Mouse (Mus musculus) left cerebral cortex, postnatal 25 days (tissue): ENCODE measurements around the gene Ugt1a7c. TPM values are rescaled to one million over a fixed set of nuclear protein-coding genes. Genes with fewer than 3 reads are reported as not detected.
"Not testable (repeated sequence)": the region's sequence is repeated elsewhere in the genome, so short reads cannot be mapped to it uniquely, and the experiment has no call there.

Experiments
- DNase-seq, 2 experiments: peaks; one replicate each; pipeline ENCODE4 v3.0.0; 2022; ENCODE audit warnings: low spot score in 2 of 2, mixed read lengths in 1 of 2
- intact Hi-C: fragments of 180-260 bp; cut with DNase I; formaldehyde crosslinking; loops from one replicate; pipeline ENCODE4 v1.15.1; 2025
- total RNA-seq, 2 experiments: library from RNA; stranded (reverse); gene quantifications; 2 replicates each; pipeline ENCODE4 v1.2.3; 2021

Ugt1a7c gene
- total RNA-seq, result under 1 TPM; 0.76 to 0.78 TPM

DNA sequence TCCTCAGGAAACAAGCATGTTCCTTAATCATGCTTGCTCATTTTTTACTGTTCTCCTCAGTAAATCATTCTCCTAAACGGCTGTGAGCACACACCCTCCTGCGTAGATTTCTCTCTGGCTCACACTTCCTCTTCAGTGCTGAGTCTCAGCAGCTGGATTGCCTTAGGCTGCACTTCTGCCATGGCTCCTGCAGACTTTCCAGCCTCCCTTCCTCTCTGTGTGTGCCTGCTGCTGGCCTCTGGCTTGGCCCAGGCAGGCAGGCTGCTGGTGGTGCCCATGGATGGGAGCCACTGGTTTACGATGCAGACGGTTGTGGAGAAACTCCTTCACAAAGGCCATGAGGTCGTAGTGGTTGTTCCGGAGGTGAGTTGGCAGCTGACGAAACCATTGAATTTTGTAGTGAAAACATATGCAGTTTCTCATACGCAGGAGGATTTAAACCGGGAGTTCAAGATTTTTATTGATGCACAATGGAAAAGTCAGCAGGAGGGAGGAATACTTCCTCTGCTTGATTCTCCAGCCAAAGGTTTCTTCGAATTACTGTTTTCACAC, at the start of gene Ugt1a7c:
Ugt1a7c (plus strand) TSS at position 122 of the 552 bp plus-strand sequence.
- intact Hi-C loops, result no loop called here
- peak in 1 of 2 experiments; percentile 2 for DNase-seq

DNA sequence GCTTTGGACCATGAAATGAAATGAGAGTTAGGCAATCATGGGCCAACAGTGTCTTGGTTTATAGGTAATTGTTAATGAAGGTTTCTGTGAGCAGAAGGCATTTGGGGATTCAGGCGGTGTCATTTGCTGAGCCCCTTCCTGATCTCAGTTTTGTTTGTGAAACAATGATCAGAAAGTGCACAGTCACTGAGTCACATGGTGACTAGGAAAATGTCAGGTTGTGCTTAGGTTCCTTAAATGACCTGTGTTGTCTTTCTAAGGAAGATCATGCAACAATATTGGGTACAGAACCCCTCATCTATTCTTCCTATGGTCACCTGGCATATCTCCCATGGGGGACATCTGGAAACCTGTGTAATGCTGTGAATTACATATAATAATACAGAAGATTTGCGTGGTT, 47.5 kb upstream of the Ugt1a7c start:
- intact Hi-C loops, DNase-seq: not testable (repeated sequence)

DNA sequence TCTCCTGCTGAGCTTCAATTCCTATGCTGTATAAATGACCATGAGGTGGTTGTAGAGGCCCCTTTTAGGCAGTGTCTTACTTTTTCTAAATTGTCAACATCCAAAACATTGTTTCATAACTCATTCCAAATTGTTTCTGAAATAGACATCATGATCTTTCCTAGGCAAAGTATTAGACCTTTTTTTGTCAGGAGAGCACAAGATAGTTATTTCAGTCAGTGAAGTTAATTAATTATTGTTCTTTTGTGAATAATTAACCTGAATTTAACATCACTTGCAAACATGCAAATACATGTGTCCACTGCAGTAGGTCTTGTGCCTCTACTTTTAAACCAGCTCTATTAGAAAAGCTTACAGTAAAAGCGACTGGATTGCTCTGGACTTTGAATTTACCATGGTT, 39.8 kb upstream of the Ugt1a7c start, which contains the start of gene Ugt1a10:
Ugt1a10 (plus strand) TSS at position 301 of the 400 bp plus-strand sequence.
- DNase-seq, result no peak
- intact Hi-C loops, result no loop called here

DNA sequence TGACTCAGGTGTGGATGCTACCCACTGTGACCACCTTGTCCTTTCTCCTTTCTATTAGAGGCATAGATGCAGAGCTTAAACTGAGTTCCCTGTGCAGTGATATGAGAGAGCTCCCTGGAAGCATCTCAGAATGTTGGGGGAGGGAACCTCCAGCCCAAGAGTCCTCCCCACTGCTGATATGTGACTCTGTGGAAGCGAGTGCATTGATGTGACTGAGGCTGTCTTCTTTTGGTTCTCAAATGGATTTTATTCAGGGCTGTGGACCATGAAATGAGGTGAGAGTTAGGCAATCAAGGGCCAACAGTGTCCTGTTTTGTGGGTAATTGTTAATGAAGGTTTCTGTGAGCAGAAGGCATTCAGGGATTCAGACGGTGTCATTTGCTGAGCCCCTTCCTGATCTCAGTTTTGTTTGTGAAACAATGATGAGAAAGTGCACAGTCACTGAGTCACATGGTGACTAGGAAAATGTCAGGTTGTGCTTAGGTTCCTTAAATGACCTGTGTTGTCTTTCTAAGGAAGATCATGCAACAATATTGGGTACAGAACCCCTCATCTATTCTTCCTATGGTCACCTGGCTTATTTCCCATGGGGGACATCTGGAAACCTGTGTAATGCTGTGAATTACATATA, 28.3 kb upstream of the Ugt1a7c start:
- DNase-seq, intact Hi-C loops: not testable (repeated sequence)

DNA sequence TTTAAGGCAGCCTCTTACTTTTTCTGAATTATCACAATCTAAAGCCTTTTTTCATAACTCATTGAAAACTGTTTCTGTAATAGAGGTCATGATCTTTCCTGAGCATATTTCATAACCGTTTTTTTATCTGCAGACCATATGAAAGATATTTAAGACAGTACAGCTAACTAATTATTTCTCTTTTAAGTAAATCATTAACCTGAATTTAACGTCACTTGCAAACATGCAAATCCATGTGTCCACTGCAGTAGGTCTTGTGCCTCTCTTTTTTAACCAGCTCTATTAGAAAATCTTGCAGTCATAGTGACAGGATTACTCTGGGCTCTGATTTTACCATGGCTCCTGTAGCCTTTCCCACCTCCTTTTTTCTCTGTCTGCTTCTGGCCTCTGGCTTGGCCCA, 24.4 kb upstream of the Ugt1a7c start, which contains the start of gene Ugt1a9:
Ugt1a9 (plus strand) TSS at position 306 of the 400 bp plus-strand sequence.
- intact Hi-C loops, result no loop called here
- no peak for DNase-seq

DNA sequence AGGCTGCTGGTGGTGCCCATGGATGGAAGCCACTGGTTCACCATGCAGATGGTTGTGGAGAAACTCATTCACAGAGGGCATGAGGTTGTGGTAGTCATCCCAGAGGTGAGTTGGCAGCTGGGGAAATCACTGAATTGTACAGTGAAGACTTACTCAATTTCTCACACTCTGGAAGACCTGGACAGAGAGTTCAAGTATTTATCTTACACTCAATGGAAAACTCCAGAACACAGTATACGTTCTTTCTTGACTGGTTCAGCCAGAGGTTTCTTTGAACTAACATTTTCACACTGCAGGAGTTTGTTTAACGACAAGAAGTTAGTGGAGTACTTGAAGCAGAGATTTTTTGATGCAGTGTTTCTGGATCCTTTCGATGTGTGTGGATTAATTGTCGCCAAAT, 24.0 kb upstream of the Ugt1a7c start:
- intact Hi-C loops, result no loop called here
- no peak for DNase-seq

DNA sequence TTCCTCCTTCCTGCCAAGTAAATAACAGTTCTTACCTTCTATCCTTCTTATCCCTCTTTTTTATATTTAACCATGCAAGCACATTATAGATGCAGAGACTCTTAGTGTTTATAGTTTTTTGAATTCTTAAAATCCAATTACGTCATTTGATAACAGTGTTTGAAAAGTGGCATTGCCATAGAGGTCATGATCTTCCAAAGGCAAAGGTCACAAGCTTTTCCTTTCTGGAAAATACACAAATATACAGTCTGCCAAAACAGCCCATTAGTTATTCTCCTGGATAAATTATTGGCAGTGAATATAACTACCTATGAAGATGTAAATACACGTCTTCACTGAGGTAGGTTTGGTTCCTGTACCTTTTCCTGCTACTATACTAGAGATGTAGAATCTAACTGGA, 20.4 kb upstream of the Ugt1a7c start:
- intact Hi-C loops, result no loop called here

DNA sequence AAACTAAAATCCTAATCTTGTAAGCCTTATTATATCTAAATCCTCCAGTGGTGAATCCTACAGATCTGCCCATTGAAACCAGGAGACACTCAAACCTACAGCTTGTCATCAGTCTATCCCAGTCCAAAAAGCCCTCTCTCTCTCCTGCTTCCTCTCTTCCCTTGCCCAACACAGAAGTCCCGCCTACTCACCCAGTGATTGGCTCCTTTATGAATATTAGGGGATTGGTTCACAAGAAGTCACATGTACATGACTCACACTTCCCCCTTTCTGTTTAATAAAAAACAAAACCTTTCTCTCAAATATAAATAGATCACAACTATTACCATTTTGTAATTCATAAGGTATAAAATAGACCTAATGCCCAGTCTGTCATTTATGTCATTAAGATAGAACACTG, 17.7 kb upstream of the Ugt1a7c start:
- intact Hi-C loops, result no loop called here
- DNase-seq, result no peak

More for the DNA sequence above, 20.4 kb upstream of the Ugt1a7c start:
- DNase-seq, result no peak

DNA sequence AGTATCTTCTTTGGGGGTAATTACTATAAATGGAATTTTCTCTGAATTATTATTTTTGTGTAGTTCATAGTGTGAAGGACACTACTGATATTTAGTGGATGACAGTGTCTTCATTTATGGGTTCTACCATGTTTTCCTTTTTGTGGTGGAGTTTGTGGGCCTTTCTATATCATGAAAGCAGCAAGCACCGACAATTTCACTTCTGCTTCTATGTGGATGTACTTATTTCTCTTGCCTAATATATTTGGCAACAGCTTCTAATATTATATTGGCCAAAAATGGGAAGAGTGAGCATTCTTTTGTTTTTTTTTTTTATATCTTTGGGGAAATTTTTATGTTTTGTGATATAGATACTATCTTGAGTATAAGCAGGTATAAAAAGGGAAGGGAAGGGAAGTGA, 13.2 kb upstream of the Ugt1a7c start:
- intact Hi-C loops, result no loop called here
- DNase-seq, result no peak

DNA sequence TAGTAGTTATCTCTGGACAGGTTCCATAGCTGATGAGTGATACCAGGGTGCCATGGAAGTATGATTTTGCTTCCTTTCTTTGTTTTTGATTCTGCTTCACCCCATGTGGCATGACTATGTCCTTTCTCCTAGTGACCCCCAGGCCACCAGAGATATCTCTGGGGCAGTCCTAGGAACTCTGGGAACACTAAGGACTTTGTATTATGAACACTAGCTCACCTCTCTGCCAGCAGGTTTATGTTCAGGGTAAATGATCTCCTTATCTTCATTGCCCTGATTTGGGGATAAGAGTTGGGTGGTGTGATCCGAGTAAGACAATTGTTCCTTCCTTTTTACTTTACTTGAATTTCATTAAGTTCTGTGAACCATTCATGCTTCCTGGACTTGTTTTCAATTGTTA, 8.7 kb upstream of the Ugt1a7c start:
- DNase-seq, result no peak
- intact Hi-C loops, result no loop called here

DNA sequence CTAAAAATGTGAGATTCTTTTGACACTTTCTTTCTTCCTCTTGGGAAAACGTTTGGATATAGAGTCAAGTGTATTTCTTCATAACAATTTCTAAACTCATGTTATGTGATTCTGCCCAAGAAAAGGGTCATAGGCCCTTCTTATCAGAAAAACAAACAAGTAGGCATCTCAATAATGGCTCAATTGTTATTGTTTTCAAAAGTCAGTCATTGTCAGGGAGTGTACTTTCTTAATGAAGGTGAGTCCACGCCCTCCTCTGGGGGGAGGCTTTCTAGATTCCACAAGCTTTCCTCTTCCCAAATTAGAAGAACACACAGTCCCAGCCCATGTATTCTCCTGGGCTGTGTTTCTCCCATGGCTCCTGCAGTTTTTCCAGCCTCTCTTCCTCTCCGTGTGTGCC, 7.3 kb upstream of the Ugt1a7c start, which contains the start of gene Ugt1a8:
Ugt1a8 (plus strand) TSS at position 301 of the 400 bp plus-strand sequence.
- DNase-seq, result no peak
- intact Hi-C loops, result no loop called here

DNA sequence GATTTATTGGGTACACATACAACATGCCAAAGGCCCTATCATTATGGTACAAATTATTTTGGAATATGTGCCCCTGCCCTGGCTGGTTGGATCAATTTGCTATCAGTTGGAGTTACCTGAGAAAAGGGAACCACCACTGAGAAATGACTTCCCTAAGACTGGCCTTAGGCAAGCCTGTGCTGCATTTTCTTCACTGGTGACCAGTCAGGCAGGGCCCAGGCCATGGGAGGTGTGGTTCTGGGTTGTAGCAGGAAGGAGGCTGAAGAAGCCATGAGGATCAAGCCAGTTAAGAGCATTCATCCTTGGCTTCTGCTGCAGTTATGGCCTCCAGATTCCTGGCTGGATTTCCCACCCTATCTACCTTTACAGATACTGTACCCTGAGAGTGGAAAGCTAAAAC, 2.5 kb upstream of the Ugt1a7c start:
- DNase-seq, result no peak
- intact Hi-C loops, result no loop called here

DNA sequence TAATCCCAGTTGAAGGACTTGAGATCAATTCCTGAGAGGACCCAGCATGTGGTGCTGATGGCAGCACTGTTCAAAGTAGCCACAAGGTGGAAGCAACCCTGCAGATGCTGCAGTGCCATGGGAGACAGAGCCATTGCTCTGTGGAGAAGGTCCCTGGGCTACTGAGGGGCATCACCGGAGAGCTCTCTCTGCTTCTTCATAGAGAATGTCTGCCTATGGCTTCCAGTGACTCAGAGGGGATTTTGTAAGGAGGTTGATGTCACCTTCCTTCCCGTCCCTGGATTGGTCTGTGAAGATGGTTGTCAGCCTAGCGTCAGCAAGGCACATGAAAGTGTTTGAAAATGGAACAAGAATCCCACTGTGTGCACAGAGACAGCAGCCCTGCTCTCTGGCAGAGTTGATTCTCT, 589 bp upstream of the Ugt1a7c start:
- intact Hi-C loops, result not testable (repeated sequence)
- DNase-seq, result peak in 1 of 2 experiments; percentile 1

DNA sequence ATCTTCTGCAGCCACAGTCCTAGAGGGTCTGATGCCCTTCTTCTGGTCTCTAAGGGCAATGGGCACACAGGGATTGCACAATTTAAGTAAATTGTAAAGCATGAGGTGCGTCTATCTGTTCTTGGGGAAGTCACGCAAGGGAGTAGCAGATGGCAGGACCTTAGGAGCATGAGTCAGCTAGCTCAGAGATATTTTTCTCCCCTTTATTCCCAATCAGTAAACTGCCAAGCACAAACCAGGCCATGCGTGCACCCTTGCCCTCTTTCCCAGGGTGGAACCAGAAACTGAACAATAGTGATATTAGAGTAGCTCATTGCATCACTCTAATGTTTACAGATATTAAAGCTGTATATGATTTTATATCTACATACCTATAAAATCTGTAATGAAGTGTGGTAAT, 3.7 kb downstream of the Ugt1a7c start:
- DNase-seq, intact Hi-C loops: not testable (repeated sequence)

DNA sequence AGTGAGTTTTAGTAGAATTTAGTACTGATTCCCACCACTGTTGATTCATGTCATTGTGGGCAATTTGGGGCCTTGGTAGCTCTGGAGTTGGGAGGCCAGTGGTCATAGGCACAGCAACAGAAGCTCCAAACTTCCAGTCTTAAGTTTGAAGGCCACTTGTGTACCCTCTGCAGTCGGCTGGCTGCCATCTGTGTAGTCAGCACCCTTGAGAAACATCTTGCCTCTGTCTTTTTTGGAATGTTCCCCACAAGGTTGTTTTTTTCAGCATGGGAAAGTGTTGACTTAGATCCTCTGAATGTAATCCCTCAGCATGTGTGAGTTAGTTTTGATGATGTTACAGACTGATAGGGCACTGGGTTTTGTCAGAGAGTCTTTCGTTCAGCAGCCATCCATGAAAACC, 4.8 kb downstream of the Ugt1a7c start:
- DNase-seq, intact Hi-C loops: not testable (repeated sequence)

DNA sequence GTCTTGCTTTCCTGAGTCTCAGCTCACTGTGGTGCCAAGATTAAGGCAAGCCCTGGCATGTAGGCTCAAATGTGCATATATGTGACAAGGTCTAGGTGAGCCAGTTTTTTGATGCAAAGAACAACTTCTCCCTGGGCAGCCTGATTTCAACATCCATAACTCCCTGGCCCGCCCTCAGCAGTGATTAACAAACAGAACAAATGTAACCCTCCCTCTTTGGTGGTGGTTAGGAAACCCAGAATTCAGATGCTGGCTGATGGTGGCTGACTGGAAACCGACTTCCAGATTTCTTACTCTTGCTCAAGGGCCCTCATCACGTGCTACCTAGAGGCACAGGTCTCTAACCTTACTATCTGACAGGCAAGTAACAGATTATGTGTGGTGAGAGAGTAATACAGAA, 8.2 kb downstream of the Ugt1a7c start, which contains the start of gene Ugt1a6b:
Ugt1a6b (plus strand) TSS at position 234 of the 400 bp plus-strand sequence.
- intact Hi-C loops, result not testable (repeated sequence)

DNA sequence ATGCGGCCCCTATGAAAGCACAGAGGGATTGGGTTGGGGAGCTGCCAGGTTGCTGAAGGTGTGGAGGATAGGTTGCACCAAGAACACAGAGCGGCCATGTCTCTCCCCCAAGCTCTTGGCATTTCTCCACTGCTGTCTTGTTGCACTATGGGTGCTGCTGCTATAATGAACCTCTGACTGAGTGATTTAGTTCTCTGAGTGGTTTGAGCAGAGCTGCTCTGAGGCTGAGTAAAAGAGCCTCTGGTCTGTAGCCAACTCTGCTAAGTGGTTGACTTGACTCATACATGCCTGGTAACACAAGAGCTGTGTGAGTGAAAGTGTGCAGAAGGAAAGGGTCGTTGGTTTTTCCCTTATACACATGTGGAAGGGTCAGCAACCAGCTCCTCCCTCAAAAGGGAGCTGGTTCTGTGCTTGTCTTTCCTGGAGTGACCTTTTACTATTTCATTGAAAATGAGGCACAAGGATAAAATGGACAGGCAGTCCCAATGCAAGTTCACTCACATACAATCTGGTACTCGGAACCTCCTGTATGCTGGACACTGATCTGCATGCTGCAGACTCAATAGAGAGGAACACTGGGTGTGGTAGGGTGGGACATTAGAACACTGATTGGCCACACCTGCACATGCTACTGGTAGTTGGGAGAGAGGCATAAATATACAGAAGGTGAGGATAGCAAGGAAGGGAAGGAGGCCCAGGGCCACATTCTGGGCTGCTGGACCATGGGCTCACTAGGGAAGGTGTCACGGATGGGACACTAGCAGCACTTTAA, 9.0 kb downstream of the Ugt1a7c start:
- peak in 1 of 2 experiments; percentile 8 for DNase-seq
- intact Hi-C loops, result not testable (repeated sequence)

More for the DNA sequence above, 8.2 kb downstream of the Ugt1a7c start, which contains the start of gene Ugt1a6b:
- not testable (repeated sequence) for DNase-seq

DNA sequence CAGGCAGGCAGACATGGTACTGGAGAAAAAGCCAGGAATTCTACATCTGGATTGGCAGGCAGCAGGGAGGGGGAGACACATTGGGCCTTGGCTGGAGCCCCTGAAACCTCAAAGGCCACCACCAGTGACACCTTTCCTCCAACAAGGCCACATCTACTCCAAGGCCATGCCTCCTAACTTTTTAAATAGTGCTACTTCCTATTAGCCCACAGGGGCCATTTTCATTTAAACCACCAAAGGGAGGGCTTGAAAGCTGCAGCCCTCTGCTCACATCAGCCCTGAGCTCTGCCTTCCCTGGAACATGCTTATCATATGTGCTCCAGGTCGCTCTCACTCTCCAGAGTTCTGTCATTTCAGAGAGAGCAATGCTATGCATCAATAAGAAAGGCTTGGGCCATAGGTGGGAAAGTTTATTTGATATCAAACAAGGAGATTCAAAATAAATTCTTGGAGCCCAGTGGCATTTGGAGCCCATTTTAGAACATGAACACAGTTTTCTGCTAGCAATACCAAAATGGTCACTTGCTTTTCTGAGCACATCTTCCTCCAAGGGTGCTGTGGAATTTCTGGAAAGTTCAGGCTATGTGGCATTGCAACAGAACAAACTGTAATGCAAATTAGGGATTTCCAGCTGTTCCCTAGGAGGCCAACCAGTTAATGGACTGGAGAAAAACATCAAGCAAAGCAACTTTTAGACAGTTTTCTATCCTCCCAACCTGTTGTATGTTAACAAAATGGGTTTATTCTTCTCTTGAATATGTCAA, 10.0 kb downstream of the Ugt1a7c start:
- intact Hi-C loops, result no loop called here
- DNase-seq, result no peak

DNA sequence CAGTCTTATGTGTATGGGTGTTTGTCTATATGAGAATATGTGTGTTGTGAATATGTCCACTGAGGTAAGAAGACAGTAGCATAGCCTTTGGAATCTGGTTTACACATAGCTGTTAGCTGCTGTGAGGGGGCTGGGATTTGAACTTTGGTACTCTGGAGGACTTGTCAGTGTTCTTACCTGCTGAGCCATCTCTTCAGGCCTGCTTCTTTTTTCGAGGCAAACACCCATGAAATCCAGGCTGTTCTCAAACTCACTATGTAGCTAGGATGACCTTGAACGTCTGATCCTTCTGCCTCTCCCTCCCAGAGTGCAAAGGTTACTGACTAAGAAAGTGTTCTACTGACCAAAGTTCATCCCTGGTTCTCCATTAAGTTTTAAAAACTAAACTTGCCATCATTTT, 10.8 kb downstream of the Ugt1a7c start:
- intact Hi-C loops, result no loop called here
- DNase-seq, result no peak
